Mouse (Mus musculus) gastrocnemius, adult 18-20 months (tissue): ENCODE results near the gene Spint3. TPM values are rescaled to one million over a fixed set of nuclear protein-coding genes. Genes with fewer than 3 reads are reported as not detected.

Source experiments
- DNase-seq: peaks from one replicate; pipeline ENCODE4 v3.0.0; 2021; ENCODE audit warnings: low spot score
- total RNA-seq, 2 experiments: library from RNA; stranded (reverse); gene quantifications; 2 replicates each; pipeline ENCODE4 v1.2.3; 2021

The Spint3 gene
- total RNA-seq, 2 experiments from 2014 or later = not detected

DNA sequence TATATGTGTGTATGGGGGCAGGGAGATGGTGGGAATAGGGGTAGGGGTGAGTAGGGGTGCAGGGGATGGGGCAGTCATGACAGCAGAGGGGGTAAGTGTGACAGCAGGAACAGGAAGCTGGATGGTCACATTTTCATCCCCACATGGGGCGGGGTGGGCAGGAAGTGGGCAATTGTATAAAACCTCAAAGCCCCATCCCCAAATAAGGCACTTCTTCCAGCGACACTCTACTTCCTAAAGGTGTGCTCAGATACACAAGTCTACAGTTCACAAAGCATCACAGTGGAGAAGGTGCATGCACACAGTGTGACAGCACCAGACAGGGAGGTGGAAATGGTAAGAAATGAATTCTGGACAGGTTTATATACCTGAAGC is 22.4 kb downstream of the Spint3 start:
- no peak for DNase-seq

- no peak for DNase-seq
Observed at GRCm38 (mm10) chr2:164549963-164550894, 23.0 kb downstream of the Spint3 start.

GRCm38 (mm10) chr2:164549338-164549737 is 23.9 kb downstream of the Spint3 start:
- no peak for DNase-seq

- DNase-seq = no peak
Observed at GRCm38 (mm10) chr2:164544454-164545097, 28.7 kb downstream of the Spint3 start.

- DNase-seq = no peak
Observed at GRCm38 (mm10) chr2:164543745-164544144, 29.5 kb downstream of the Spint3 start.

- DNase-seq = no peak
Observed at GRCm38 (mm10) chr2:164542598-164542997, 30.7 kb downstream of the Spint3 start.

- DNase-seq = no peak
Observed at GRCm38 (mm10) chr2:164542132-164542531, 31.1 kb downstream of the Spint3 start.

- no peak for DNase-seq
Observed at GRCm38 (mm10) chr2:164540652-164541427, 32.4 kb downstream of the Spint3 start.

DNA sequence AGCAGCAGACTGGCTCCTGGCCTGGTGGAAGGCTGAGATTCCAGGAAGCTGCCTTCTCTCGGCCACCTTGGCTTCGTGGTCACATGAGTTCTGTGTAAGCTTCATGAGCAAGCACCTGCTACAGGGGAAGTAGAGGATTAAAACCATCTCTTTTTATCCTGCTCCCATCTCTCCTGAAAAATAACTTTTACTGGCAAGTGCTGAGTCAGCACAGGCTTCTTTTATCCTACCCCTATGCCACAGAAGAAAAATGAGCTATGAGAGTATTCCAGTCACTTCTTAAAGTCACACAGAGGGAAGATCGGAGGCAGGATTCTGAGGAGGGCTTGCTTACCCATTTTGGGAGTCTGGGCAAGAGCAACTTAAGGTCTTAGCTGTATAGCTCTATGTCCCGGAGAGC is 36.3 kb downstream of the Spint3 start:
- no peak for DNase-seq

GRCm38 (mm10) chr2:164534315-164534714 is 38.9 kb downstream of the Spint3 start:
- DNase-seq = no peak

DNA sequence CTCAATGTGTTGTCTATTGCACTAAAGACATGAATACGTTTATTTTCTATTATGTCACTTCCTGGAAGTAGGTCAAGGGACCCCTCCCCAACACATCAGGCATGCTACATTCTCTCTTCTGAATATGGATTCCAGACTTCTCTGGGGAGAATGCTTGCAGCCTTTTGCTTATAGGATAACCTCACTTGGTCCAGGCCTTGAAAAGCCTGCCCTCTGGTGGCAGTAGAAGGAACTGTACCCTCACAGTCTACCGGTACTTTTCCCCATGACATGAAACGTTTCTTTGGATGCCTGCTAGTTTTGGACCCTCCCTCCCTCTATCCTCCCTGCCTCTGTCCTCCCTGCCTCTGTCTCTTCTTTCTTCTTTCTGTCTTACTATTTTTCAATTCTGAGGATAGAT is 42.1 kb downstream of the Spint3 start:
- DNase-seq = peak; percentile 58

DNA sequence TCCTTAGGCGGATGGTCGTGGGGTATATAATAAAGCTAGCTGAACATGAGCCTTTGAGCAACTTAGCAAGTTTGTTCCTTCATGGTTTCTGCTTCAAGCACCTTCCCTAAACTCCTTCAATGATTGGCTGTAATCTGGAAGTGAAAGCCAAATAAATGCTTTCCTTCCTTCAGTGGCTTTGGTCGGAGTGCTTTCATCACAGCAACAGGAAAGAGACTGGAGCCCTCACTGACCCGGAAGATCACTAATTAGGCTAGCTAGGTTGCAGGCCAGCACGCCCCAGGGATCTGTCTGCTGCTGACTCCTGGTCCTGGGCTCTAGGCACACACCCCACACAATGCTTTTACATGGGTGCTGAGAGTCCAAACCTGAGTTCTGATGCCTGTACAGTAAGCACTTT is 44.7 kb downstream of the Spint3 start:
- DNase-seq = no peak

DNA sequence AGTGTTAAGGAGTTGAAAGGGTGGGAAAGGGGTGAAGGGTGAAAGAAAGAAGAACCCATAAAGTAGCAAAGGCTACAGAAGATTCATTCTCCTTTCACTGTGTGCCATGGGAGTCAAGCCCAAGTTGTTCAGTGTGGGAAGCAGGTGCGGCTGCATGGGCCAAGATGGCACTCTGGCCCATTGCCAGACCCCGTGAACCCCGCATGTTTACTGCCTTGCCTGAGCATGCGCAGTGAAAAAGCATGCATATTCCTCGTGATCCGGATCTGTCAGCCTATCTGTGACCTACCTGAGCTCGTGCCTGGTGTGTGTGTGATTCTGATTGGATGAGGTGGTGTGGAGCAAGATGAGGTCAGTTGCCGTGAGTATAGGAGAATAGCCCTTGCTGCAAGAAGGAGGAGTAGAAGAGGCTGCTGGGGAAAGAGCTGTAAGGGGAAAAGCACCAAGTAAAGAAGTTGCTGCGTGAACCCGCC is 49.9 kb downstream of the Spint3 start:
- peak; percentile 11 for DNase-seq

- no peak for DNase-seq
Observed at GRCm38 (mm10) chr2:164522280-164522679, 51.0 kb downstream of the Spint3 start.

DNA sequence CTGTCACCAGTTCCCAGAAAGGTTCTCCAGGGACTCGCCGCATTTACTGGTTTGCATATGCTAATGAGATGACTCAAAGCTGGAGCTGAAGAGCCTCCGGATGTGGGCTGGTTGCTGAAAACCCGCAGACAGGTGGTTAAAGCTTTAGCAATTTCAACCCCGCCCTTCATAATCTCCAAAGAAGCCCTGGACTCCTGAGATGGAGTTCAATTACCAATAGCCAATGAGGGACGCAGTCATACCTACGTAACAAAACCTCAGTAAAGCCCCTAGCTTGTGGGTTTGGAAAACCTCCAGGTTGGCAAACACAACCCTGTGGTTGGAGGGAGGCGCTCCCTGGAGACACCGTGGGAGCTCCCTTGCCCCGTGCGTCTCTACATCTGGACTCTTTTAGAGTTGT is 51.4 kb downstream of the Spint3 start:
- DNase-seq = no peak

- DNase-seq = peak; percentile 39
Observed at GRCm38 (mm10) chr2:164520782-164521181, 52.5 kb downstream of the Spint3 start.

Other genes with a start within 250 kb of the Spint3 start
- gene Svs5, start 240.7 kb downstream of the Spint3 start, total RNA-seq = not detected
- under 1 TPM in 1 of 2 experiments, not detected in 1; 0.73 TPM for gene Slpi, start 184.4 kb downstream of the Spint3 start, total RNA-seq
- gene Rbpjl, start 170.3 kb downstream of the Spint3 start, total RNA-seq = not detected
- gene Matn4, start 168.3 kb downstream of the Spint3 start, total RNA-seq = under 1 TPM; 0.59 to 0.78 TPM
- gene Sdc4, start 129.6 kb downstream of the Spint3 start, total RNA-seq = 10 to 100 TPM; 62.6 to 77.3 TPM
- gene Sys1, start 116.5 kb downstream of the Spint3 start, total RNA-seq = 10 to 100 TPM; 26.0 to 26.2 TPM
- gene Gm20458, start 112.5 kb downstream of the Spint3 start, total RNA-seq = 1 to 10 TPM; 3.8 to 6.5 TPM
- gene Trp53tg5, start 99.7 kb downstream of the Spint3 start, total RNA-seq = not detected
- 10 to 100 TPM; 22.8 to 24.5 TPM for gene Dbndd2, start 87.4 kb downstream of the Spint3 start, total RNA-seq
- 10 to 100 TPM; 31.4 to 32.6 TPM for gene Pigt, start 75.9 kb downstream of the Spint3 start, total RNA-seq
- gene Wfdc2, start 11.0 kb downstream of the Spint3 start, total RNA-seq = not detected
- gene Wfdc6a, start 12.0 kb upstream of the Spint3 start, total RNA-seq = not detected
- gene Eppin, start 20.1 kb upstream of the Spint3 start, total RNA-seq = not detected
- gene Wfdc6b, start 40.1 kb upstream of the Spint3 start, total RNA-seq = not detected
- gene Wfdc8, start 40.2 kb upstream of the Spint3 start, total RNA-seq = not detected
- not detected for gene Wfdc16, start 65.3 kb upstream of the Spint3 start, total RNA-seq
- not detected for gene Wfdc10, start 82.6 kb upstream of the Spint3 start, total RNA-seq
- not detected for gene Wfdc9, start 83.1 kb upstream of the Spint3 start, total RNA-seq
- not detected for gene Wfdc11, start 100.6 kb upstream of the Spint3 start, total RNA-seq
- not detected for gene Wfdc13, start 111.6 kb upstream of the Spint3 start, total RNA-seq
- gene Spint4, start 125.0 kb upstream of the Spint3 start, total RNA-seq = not detected
- not detected for gene Spint5, start 141.8 kb upstream of the Spint3 start, total RNA-seq
- gene Wfdc3, start 172.5 kb upstream of the Spint3 start, total RNA-seq = not detected
- 10 to 100 TPM; 15.7 to 20.7 TPM for gene Dnttip1, start 172.5 kb upstream of the Spint3 start, total RNA-seq
- gene Ube2c, start 196.4 kb upstream of the Spint3 start, total RNA-seq = under 1 TPM; 0.41 to 0.50 TPM
- gene Tnnc2, start 206.5 kb upstream of the Spint3 start, total RNA-seq = over 10,000 TPM; 18,106 to 19,583 TPM
- 10 to 100 TPM; 20.0 to 24.3 TPM for gene Snx21, start 212.4 kb upstream of the Spint3 start, total RNA-seq
- 1 to 10 TPM; 8.0 to 8.2 TPM for gene Acot8, start 231.4 kb upstream of the Spint3 start, total RNA-seq
- 1 to 10 TPM; 1.5 TPM for gene Zswim3, start 231.6 kb upstream of the Spint3 start, total RNA-seq
- gene Zswim1, start 249.2 kb upstream of the Spint3 start, total RNA-seq = 1 to 10 TPM; 5.6 to 5.8 TPM